In the genomic region with DNA sequence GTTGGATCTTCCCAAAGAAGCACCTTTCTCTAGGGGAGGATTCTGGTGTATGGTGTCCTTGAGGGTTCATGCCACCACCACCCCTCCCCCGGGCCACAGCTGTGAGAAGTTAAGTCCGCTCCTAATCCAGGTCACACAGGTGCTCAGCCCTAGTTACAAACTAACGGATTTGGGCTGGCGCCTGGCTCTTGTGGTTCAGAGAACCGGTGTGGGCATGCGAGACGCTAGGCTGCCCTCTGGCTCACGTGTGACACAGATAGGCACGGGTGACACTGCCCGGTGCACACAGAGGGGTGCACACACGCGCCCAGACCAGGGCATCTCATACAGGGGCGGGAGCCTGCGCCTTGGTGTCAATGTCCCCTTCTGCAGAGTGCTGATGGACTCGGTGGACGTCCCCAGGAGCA, we compare ENCODE assay signal across 8 mouse cellular contexts. TPM values are rescaled to one million over a fixed set of nuclear protein-coding genes. Genes with fewer than 3 reads are reported as not detected.
DNase-seq lines count a peak whose midpoint lies in the region; ATAC-seq and TF ChIP-seq lines count a peak whose summit lies in the region.

No protein-coding gene starts in this region.

- WGBS in spleen, adult 2 months = 2% methylated on average over 16 of the region's 16 CpGs
- under 1% methylated on average over 16 of the region's 16 CpGs for WGBS in embryonic facial prominence, embryonic 13.5 days
- 2% methylated on average over 16 of the region's 16 CpGs for WGBS in hindbrain, embryonic 11.5 days
- 2% methylated on average over 16 of the region's 16 CpGs for WGBS in stomach, embryonic 14.5 days

- H3K27ac ChIP-seq in spleen, adult 2 months (ENCODE audit: insufficient read depth, low read length) = no peak overlapping the region
- H3K27ac ChIP-seq in embryonic facial prominence, embryonic 13.5 days = no peak overlapping the region
- H3K27ac ChIP-seq in hindbrain, embryonic 11.5 days (ENCODE audit: low read depth, low read length) = no peak overlapping the region
- no peak overlapping the region for H3K27ac ChIP-seq in stomach, embryonic 14.5 days (ENCODE audit: low read length)

- no peaks in the 10 kb centered on the region for H3K9me3 ChIP-seq in embryonic facial prominence, embryonic 13.5 days
- H3K9me3 ChIP-seq in hindbrain, embryonic 11.5 days (ENCODE audit: control insufficient read depth, low read length) = no peaks in the 10 kb centered on the region
- H3K9me3 ChIP-seq in megakaryocyte, embryonic 14.5 days = no peaks in the 10 kb centered on the region
- no peaks in the 10 kb centered on the region for H3K9me3 ChIP-seq in stomach, embryonic 14.5 days (ENCODE audit: control insufficient read depth, low read depth, low read length)

- peak overlapping the region; percentile 49; the same call in 1 of the 2 replicates for H3K4me3 ChIP-seq in spleen, adult 2 months (ENCODE audit: extremely low read depth, insufficient read depth, insufficient read length)
- peak overlapping the region; percentile 57 for H3K4me3 ChIP-seq in embryonic facial prominence, embryonic 13.5 days
- peak overlapping the region; percentile 61 for H3K4me3 ChIP-seq in hindbrain, embryonic 11.5 days (ENCODE audit: low read depth, low read length)
- peak overlapping the region; percentile 86 for H3K4me3 ChIP-seq in megakaryocyte, embryonic 14.5 days (replicated peaks)
- H3K4me3 ChIP-seq in stomach, embryonic 14.5 days (ENCODE audit: low read depth, low read length) = peak overlapping the region; percentile 52

- no peaks in the 10 kb centered on the region for H3K36me3 ChIP-seq in spleen, adult 2 months (ENCODE audit: control insufficient read depth, insufficient read depth, low read length)
- no peaks in the 10 kb centered on the region for H3K36me3 ChIP-seq in embryonic facial prominence, embryonic 13.5 days
- H3K36me3 ChIP-seq in hindbrain, embryonic 11.5 days (ENCODE audit: control insufficient read depth, insufficient read depth, low read length) = no peaks in the 10 kb centered on the region
- peaks cover 7% of the 10 kb centered on the region for H3K36me3 ChIP-seq in megakaryocyte, embryonic 14.5 days (replicated peaks; ENCODE audit: low read length)
- no peaks in the 10 kb centered on the region for H3K36me3 ChIP-seq in stomach, embryonic 14.5 days (ENCODE audit: control insufficient read depth, insufficient read depth, low read length)

- DNase-seq in spleen, adult 2 months (ENCODE audit: low read depth in 1 of 2, low spot score in 2 of 2) = no peak
- DNase-seq in spleen, adult 12 weeks (ENCODE audit: low spot score) = no peak
- DNase-seq in hindbrain, embryonic 11.5 days (ENCODE audit: low spot score) = peak; percentile 35
- DNase-seq in left cerebral cortex, adult 18-20 months (ENCODE audit: low spot score in 2 of 2) = peak; percentile 27 to 36
- DNase-seq in urinary bladder, postnatal 14 days (ENCODE audit: low spot score) = no peak

- TF ChIP-seq POLR2A in spleen, adult 2 months (IDR thresholded peaks at IDR 0.05; ENCODE audit: low read depth, low read length) = no peak

- H3K4me1 ChIP-seq in spleen, adult 2 months (ENCODE audit: control insufficient read depth, insufficient read depth, insufficient read length) = peaks cover 7% of the 10 kb centered on the region; the same call in 1 of the 2 replicates
- H3K4me1 ChIP-seq in embryonic facial prominence, embryonic 13.5 days = peaks cover 17% of the 10 kb centered on the region
- H3K4me1 ChIP-seq in hindbrain, embryonic 11.5 days (replicated peaks; ENCODE audit: control insufficient read depth, insufficient read depth, low read length) = no peaks in the 10 kb centered on the region; the same call in 1 of the 2 replicates
- peaks cover 12% of the 10 kb centered on the region for H3K4me1 ChIP-seq in megakaryocyte, embryonic 14.5 days
- H3K4me1 ChIP-seq in stomach, embryonic 14.5 days (ENCODE audit: control insufficient read depth, insufficient read depth, low read length) = peaks cover 5% of the 10 kb centered on the region; the same call in 1 of the 2 replicates

- peak overlapping the region; percentile 80 for H3K9ac ChIP-seq in embryonic facial prominence, embryonic 13.5 days
- peak overlapping the region; percentile 73 for H3K9ac ChIP-seq in hindbrain, embryonic 11.5 days (ENCODE audit: low read depth, low read length)
- H3K9ac ChIP-seq in stomach, embryonic 14.5 days (replicated peaks; ENCODE audit: low read depth, low read length) = peak overlapping the region; percentile 42

- TF ChIP-seq CTCF in spleen, adult 2 months (IDR thresholded peaks at IDR 0.05; ENCODE audit: extremely low read depth, insufficient read depth, insufficient read length, insufficient replicate concordance) = no peak

- ATAC-seq in embryonic facial prominence, embryonic 13.5 days (ENCODE audit: insufficient number of reproducible peaks, insufficient read depth, low FRiP score, low TSS enrichment, low read depth) = no peak
- peak; percentile 77 for ATAC-seq in hindbrain, embryonic 11.5 days (ENCODE audit: low FRiP score)
- ATAC-seq in stomach, embryonic 14.5 days (ENCODE audit: insufficient number of reproducible peaks, insufficient read depth, low FRiP score, low read depth) = 0 out of 2 replicates have a peak, but pooled peaks have one; percentile 12

- H3K27me3 ChIP-seq in spleen, adult 2 months (ENCODE audit: control insufficient read depth, insufficient read depth, low read length) = no peaks in the 10 kb centered on the region
- no peaks in the 10 kb centered on the region for H3K27me3 ChIP-seq in embryonic facial prominence, embryonic 13.5 days
- H3K27me3 ChIP-seq in hindbrain, embryonic 11.5 days (ENCODE audit: control insufficient read depth, insufficient read depth, low read length) = no peaks in the 10 kb centered on the region
- H3K27me3 ChIP-seq in megakaryocyte, embryonic 14.5 days (replicated peaks) = peaks cover 16% of the 10 kb centered on the region
- no peaks in the 10 kb centered on the region for H3K27me3 ChIP-seq in stomach, embryonic 14.5 days (ENCODE audit: control insufficient read depth, insufficient read depth, low read length)

- H3K4me2 ChIP-seq in embryonic facial prominence, embryonic 13.5 days = peak overlapping the region; percentile 98
- H3K4me2 ChIP-seq in hindbrain, embryonic 11.5 days (replicated peaks; ENCODE audit: low read depth, low read length) = peak overlapping the region; percentile 95
- peak overlapping the region; percentile 95 for H3K4me2 ChIP-seq in stomach, embryonic 14.5 days (replicated peaks; ENCODE audit: low read depth, low read length)

RNA-seq across cellular contexts. Expression of gene Nim1k, which starts 0.5 kb away (rescaled TPM):
- 0.06 and 0.11 TPM in 2 replicates for polyA plus RNA-seq in spleen, adult 2 months (2012; rRNA removed)
- 0.77 and 1.4 TPM in 2 replicates for polyA plus RNA-seq in embryonic facial prominence, embryonic 13.5 days (2015; fragmentation: Nextera tagmentation; extraction: Ambion mirVana)
- 1.0 and 2.1 TPM in 2 replicates for polyA plus RNA-seq in hindbrain, embryonic 11.5 days (2014; fragmentation: Nextera tagmentation; extraction: Ambion mirVana)
- total RNA-seq in left cerebral cortex, adult 18-20 months (2021) = 10 to 100 TPM; 13.8 to 14.0 TPM
- polyA plus RNA-seq in megakaryocyte, embryonic 14.5 days (2012; ENCODE audit: insufficient read depth, low replicate concordance) = 0.23 TPM in 1 of 2 replicates, not detected in the other
- polyA plus RNA-seq in stomach, embryonic 14.5 days (2014; fragmentation: Nextera tagmentation; extraction: Ambion mirVana) = 1.0 TPM in 2 replicates

RNA-seq across cellular contexts. Expression of gene Zfp131, which starts 35.5 kb away (rescaled TPM):
- polyA plus RNA-seq in spleen, adult 2 months (2012; rRNA removed) = 6.1 and 8.2 TPM in 2 replicates
- 45.0 and 48.6 TPM in 2 replicates for polyA plus RNA-seq in embryonic facial prominence, embryonic 13.5 days (2015; fragmentation: Nextera tagmentation; extraction: Ambion mirVana)
- 44.1 and 45.9 TPM in 2 replicates for polyA plus RNA-seq in hindbrain, embryonic 11.5 days (2014; fragmentation: Nextera tagmentation; extraction: Ambion mirVana)
- 10 to 100 TPM; 45.5 to 45.6 TPM for total RNA-seq in left cerebral cortex, adult 18-20 months (2021)
- polyA plus RNA-seq in megakaryocyte, embryonic 14.5 days (2012; ENCODE audit: insufficient read depth, low replicate concordance) = 9.9 and 24.6 TPM in 2 replicates
- 38.5 and 40.9 TPM in 2 replicates for polyA plus RNA-seq in stomach, embryonic 14.5 days (2014; fragmentation: Nextera tagmentation; extraction: Ambion mirVana)

Comparison
In these comparisons a context has a peak if more than half of its experiments do, and no peak if none do; other contexts are left out.
1. DNase-seq: peak in hindbrain, embryonic 11.5 days (single experiment) and left cerebral cortex, adult 18-20 months (2 of 2); none in spleen, adult 2 months (0 of 2), spleen, adult 12 weeks (single experiment) and urinary bladder, postnatal 14 days (single experiment).
2. Peak in every context shown above with its lines, with median percentiles within 50 percentile points of each other: H3K4me3 ChIP-seq, H3K4me2 ChIP-seq and H3K9ac ChIP-seq.